Mouse (Mus musculus): Measurements from ENCODE around the gene Aup1. TPM values are rescaled to one million over a fixed set of nuclear protein-coding genes. Genes with fewer than 3 reads are reported as not detected.
A peak's percentile ranks its signal among the peaks of the same experiment; 100 is the strongest.

Aup1 gene
- polyA plus RNA-seq (2015; fragmentation: Nextera tagmentation; extraction: Ambion mirVana): 198 and 201 TPM in 2 replicates

GRCm38 (mm10) chr6:83054074-83054851 lies at the start of gene Aup1:
Aup1 (plus strand) TSS chr6:83054521.
- Histone ChIP-seq H3K4me2 (replicated peaks) (peak within 1 kb of the TSS; percentile 89), H3K36me3 (peaks cover 33% of the 10 kb centered on the region), H3K4me3 (replicated peaks) (peak within 1 kb of the TSS; percentile 97), H3K4me1 (peaks cover 27% of the 10 kb centered on the region), H3K27ac (replicated peaks) (peak within 1 kb of the TSS; percentile 90), H3K9me3 (replicated peaks) (no peaks in the 10 kb centered on the region), H3K27me3 (no peaks in the 10 kb centered on the region), H3K9ac (peak within 1 kb of the TSS; percentile 95)
- ATAC-seq (ENCODE audit: insufficient number of reproducible peaks, low FRiP score, low TSS enrichment, low read depth): peak; percentile 96
- under 1% methylated on average over 64 of the region's 64 CpGs for WGBS

GRCm38 (mm10) chr6:83004872-83005271 lies 49.4 kb upstream of the Aup1 start:
- Histone ChIP-seq H3K27me3 (no peaks in the 10 kb centered on the region), H3K4me3 (replicated peaks) (no peak overlapping the region), H3K4me2 (replicated peaks) (no peak overlapping the region), H3K36me3 (no peaks in the 10 kb centered on the region), H3K9me3 (replicated peaks) (no peaks in the 10 kb centered on the region), H3K4me1 (peaks cover 8% of the 10 kb centered on the region; the same call in 1 of the 2 replicates), H3K9ac (no peak overlapping the region), H3K27ac (replicated peaks) (no peak overlapping the region)
- ATAC-seq (ENCODE audit: insufficient number of reproducible peaks, low FRiP score, low TSS enrichment, low read depth): no peak
- WGBS: 43% methylated on average over 7 of the region's 7 CpGs

GRCm38 (mm10) chr6:83005444-83006011 lies 48.8 kb upstream of the Aup1 start:
- no peak for ATAC-seq (ENCODE audit: insufficient number of reproducible peaks, low FRiP score, low TSS enrichment, low read depth)
- H3K9ac ChIP-seq: no peak overlapping the region
- H3K9me3 ChIP-seq (replicated peaks): no peaks in the 10 kb centered on the region
- no peaks in the 10 kb centered on the region for H3K36me3 ChIP-seq
- no peaks in the 10 kb centered on the region for H3K27me3 ChIP-seq
- no peak overlapping the region for H3K27ac ChIP-seq (replicated peaks)
- no peak overlapping the region for H3K4me3 ChIP-seq (replicated peaks)
- peaks cover 8% of the 10 kb centered on the region; the same call in 1 of the 2 replicates for H3K4me1 ChIP-seq
- WGBS: 72% methylated on average over 10 of the region's 10 CpGs
- H3K4me2 ChIP-seq (replicated peaks): no peak overlapping the region

GRCm38 (mm10) chr6:83006114-83006513 lies 48.2 kb upstream of the Aup1 start:
- Histone ChIP-seq H3K4me3 (replicated peaks) (no peak overlapping the region), H3K4me2 (replicated peaks) (no peak overlapping the region), H3K36me3 (no peaks in the 10 kb centered on the region), H3K9ac (no peak overlapping the region), H3K4me1 (peaks cover 8% of the 10 kb centered on the region; the same call in 1 of the 2 replicates), H3K27ac (replicated peaks) (no peak overlapping the region), H3K27me3 (no peaks in the 10 kb centered on the region), H3K9me3 (replicated peaks) (no peaks in the 10 kb centered on the region)
- no peak for ATAC-seq (ENCODE audit: insufficient number of reproducible peaks, low FRiP score, low TSS enrichment, low read depth)
- 65% methylated on average over 6 of the region's 6 CpGs for WGBS

GRCm38 (mm10) chr6:83008659-83009058 lies 45.7 kb upstream of the Aup1 start:
- 58% methylated on average over 3 of the region's 3 CpGs for WGBS
- no peaks in the 10 kb centered on the region for H3K36me3 ChIP-seq
- H3K27ac ChIP-seq (replicated peaks): no peak overlapping the region
- H3K27me3 ChIP-seq: no peaks in the 10 kb centered on the region
- no peak for ATAC-seq (ENCODE audit: insufficient number of reproducible peaks, low FRiP score, low TSS enrichment, low read depth)
- no peak overlapping the region for H3K4me2 ChIP-seq (replicated peaks)
- H3K4me1 ChIP-seq: peaks cover 8% of the 10 kb centered on the region; the same call in 1 of the 2 replicates
- no peak overlapping the region for H3K4me3 ChIP-seq (replicated peaks)
- H3K9ac ChIP-seq: no peak overlapping the region
- H3K9me3 ChIP-seq (replicated peaks): no peaks in the 10 kb centered on the region

GRCm38 (mm10) chr6:83010010-83010409 lies 44.3 kb upstream of the Aup1 start:
- Histone ChIP-seq H3K27me3 (no peaks in the 10 kb centered on the region), H3K36me3 (no peaks in the 10 kb centered on the region), H3K4me2 (replicated peaks) (no peak overlapping the region), H3K27ac (replicated peaks) (no peak overlapping the region), H3K4me3 (replicated peaks) (no peak overlapping the region), H3K9me3 (replicated peaks) (no peaks in the 10 kb centered on the region), H3K4me1 (peaks cover 5% of the 10 kb centered on the region; the same call in 1 of the 2 replicates), H3K9ac (no peak overlapping the region)
- WGBS: 57% methylated on average over 7 of the region's 7 CpGs
- ATAC-seq (ENCODE audit: insufficient number of reproducible peaks, low FRiP score, low TSS enrichment, low read depth): no peak

GRCm38 (mm10) chr6:83011255-83011654 lies 43.1 kb upstream of the Aup1 start:
- H3K4me3 ChIP-seq (replicated peaks): no peak overlapping the region
- H3K4me2 ChIP-seq (replicated peaks): no peak overlapping the region
- no peak overlapping the region for H3K27ac ChIP-seq (replicated peaks)
- no peak for ATAC-seq (ENCODE audit: insufficient number of reproducible peaks, low FRiP score, low TSS enrichment, low read depth)
- no peaks in the 10 kb centered on the region for H3K36me3 ChIP-seq
- H3K4me1 ChIP-seq: no peaks in the 10 kb centered on the region
- H3K9me3 ChIP-seq (replicated peaks): no peaks in the 10 kb centered on the region
- no peaks in the 10 kb centered on the region for H3K27me3 ChIP-seq
- 87% methylated on average over 7 of the region's 7 CpGs for WGBS
- no peak overlapping the region for H3K9ac ChIP-seq

- Histone ChIP-seq H3K36me3 (no peaks in the 10 kb centered on the region), H3K27ac (replicated peaks) (no peak overlapping the region), H3K27me3 (no peaks in the 10 kb centered on the region), H3K4me1 (no peaks in the 10 kb centered on the region), H3K4me3 (replicated peaks) (no peak overlapping the region), H3K9me3 (replicated peaks) (no peaks in the 10 kb centered on the region), H3K4me2 (replicated peaks) (no peak overlapping the region), H3K9ac (no peak overlapping the region)
- WGBS: 69% methylated on average over 6 of the region's 6 CpGs
- no peak for ATAC-seq (ENCODE audit: insufficient number of reproducible peaks, low FRiP score, low TSS enrichment, low read depth)
Measured at GRCm38 (mm10) chr6:83011756-83012155, 42.6 kb upstream of the Aup1 start.

GRCm38 (mm10) chr6:83013444-83013843 lies 40.9 kb upstream of the Aup1 start:
- Histone ChIP-seq H3K36me3 (no peaks in the 10 kb centered on the region), H3K4me1 (no peaks in the 10 kb centered on the region), H3K4me2 (replicated peaks) (no peak overlapping the region), H3K9me3 (replicated peaks) (no peaks in the 10 kb centered on the region), H3K27ac (replicated peaks) (no peak overlapping the region), H3K27me3 (no peaks in the 10 kb centered on the region), H3K4me3 (replicated peaks) (no peak overlapping the region), H3K9ac (no peak overlapping the region)
- 69% methylated on average over 5 of the region's 5 CpGs for WGBS
- ATAC-seq (ENCODE audit: insufficient number of reproducible peaks, low FRiP score, low TSS enrichment, low read depth): no peak

- 64% methylated on average over 12 of the region's 12 CpGs for WGBS
- Histone ChIP-seq H3K36me3 (no peaks in the 10 kb centered on the region), H3K4me1 (no peaks in the 10 kb centered on the region), H3K4me3 (replicated peaks) (no peak overlapping the region), H3K27ac (replicated peaks) (no peak overlapping the region), H3K27me3 (no peaks in the 10 kb centered on the region), H3K9ac (no peak overlapping the region), H3K4me2 (replicated peaks) (no peak overlapping the region), H3K9me3 (replicated peaks) (no peaks in the 10 kb centered on the region)
- no peak for ATAC-seq (ENCODE audit: insufficient number of reproducible peaks, low FRiP score, low TSS enrichment, low read depth)
Measured at GRCm38 (mm10) chr6:83014482-83015466, 39.5 kb upstream of the Aup1 start.

- ATAC-seq (ENCODE audit: insufficient number of reproducible peaks, low FRiP score, low TSS enrichment, low read depth): no peak
- Histone ChIP-seq H3K4me3 (replicated peaks) (no peak overlapping the region), H3K27ac (replicated peaks) (no peak overlapping the region), H3K27me3 (no peaks in the 10 kb centered on the region), H3K9ac (no peak overlapping the region), H3K4me1 (no peaks in the 10 kb centered on the region), H3K9me3 (replicated peaks) (no peaks in the 10 kb centered on the region), H3K36me3 (no peaks in the 10 kb centered on the region), H3K4me2 (replicated peaks) (no peak overlapping the region)
- WGBS: 78% methylated on average over 2 of the region's 2 CpGs
Measured at GRCm38 (mm10) chr6:83015749-83016148, 38.6 kb upstream of the Aup1 start.
